Comparison of ENCODE assay signal across 12 mouse cellular contexts in genomic region chr8:120188510-120188909, GRCm38 (mm10). TPM values are rescaled to one million over a fixed set of nuclear protein-coding genes. Genes with fewer than 3 reads are reported as not detected.
DNase-seq lines count a peak whose midpoint lies in the region; ATAC-seq lines count a peak whose summit lies in the region.
"Had no signal": no experiment of that assay in that cellular context is flagged by ENCODE, and none has a peak within 500 bp of the region (broad histone marks: within the 10 kb centered on the region; RNA-seq: fewer than 3 reads in every experiment).

No protein-coding gene starts in this region.

- peak; percentile 82 to 92 for DNase-seq in heart, adult 18-20 months
- peak; percentile 81 for DNase-seq in adrenal gland, adult 2 months
- no peak for DNase-seq in embryonic facial prominence, embryonic 10.5 days (ENCODE audit: low spot score)
- DNase-seq in heart, postnatal 25 days (ENCODE audit: low spot score), result peak; percentile 83
- DNase-seq in spleen, adult 18-20 months, result no peak
- no peak for DNase-seq in right cerebral cortex, postnatal 25 days
- DNase-seq in layer of hippocampus, postnatal 10 days (ENCODE audit: low spot score in 2 of 2), result no peak
- DNase-seq: thymus, postnatal 4 days had no signal

- H3K4me1 ChIP-seq in heart, embryonic 11.5 days (ENCODE audit: control insufficient read depth, insufficient read depth, low read length), result peaks cover 32% of the 10 kb centered on the region
- H3K4me1 ChIP-seq in embryonic facial prominence, embryonic 10.5 days, result peaks cover 68% of the 10 kb centered on the region

- H3K4me3 ChIP-seq in heart, embryonic 11.5 days (ENCODE audit: low read depth, low read length), result no peak overlapping the region
- H3K4me3 ChIP-seq in embryonic facial prominence, embryonic 10.5 days, result no peak overlapping the region

- H3K9me3 ChIP-seq in heart, embryonic 11.5 days (replicated peaks; ENCODE audit: control insufficient read depth, low read length), result no peaks in the 10 kb centered on the region; the same call in 1 of the 2 replicates
- H3K9me3 ChIP-seq in embryonic facial prominence, embryonic 10.5 days, result no peaks in the 10 kb centered on the region; the same call in 1 of the 2 replicates

- 78% methylated on average over 6 of the region's 6 CpGs for WGBS in heart, embryonic 11.5 days (ENCODE audit: insufficient replicate concordance)
- 80% methylated on average over 6 of the region's 6 CpGs for WGBS in embryonic facial prominence, embryonic 10.5 days

- no peak for ATAC-seq in heart, embryonic 11.5 days (replicated peaks; ENCODE audit: insufficient number of reproducible peaks, low FRiP score, low TSS enrichment)
- ATAC-seq: Patski had no signal

- H3K36me3 ChIP-seq in heart, embryonic 11.5 days (ENCODE audit: control insufficient read depth, insufficient read depth, low read length), result no peaks in the 10 kb centered on the region
- no peaks in the 10 kb centered on the region for H3K36me3 ChIP-seq in embryonic facial prominence, embryonic 10.5 days (replicated peaks)

- H3K27ac ChIP-seq in heart, embryonic 11.5 days (ENCODE audit: low read depth, low read length), result no peak overlapping the region
- H3K27ac ChIP-seq in embryonic facial prominence, embryonic 10.5 days (replicated peaks), result peak overlapping the region; percentile 57; the same call in 1 of the 2 replicates

- H3K9ac ChIP-seq in heart, embryonic 11.5 days (ENCODE audit: low read depth, low read length), result no peak overlapping the region

- intact Hi-C loops in heart, postnatal 25 days (cut with DNase I), result no loop called here

- H3K4me2 ChIP-seq in heart, embryonic 11.5 days, result no peak overlapping the region

- H3K27me3 ChIP-seq in heart, embryonic 11.5 days (ENCODE audit: control insufficient read depth, insufficient read depth, low read length), result no peaks in the 10 kb centered on the region; the same call in 1 of the 2 replicates
- peaks cover 4% of the 10 kb centered on the region; the same call in 1 of the 2 replicates for H3K27me3 ChIP-seq in embryonic facial prominence, embryonic 10.5 days (replicated peaks; ENCODE audit: low read depth, poor library complexity, severe bottlenecking)
- H3K27me3 ChIP-seq: Patski had no signal

RNA-seq across cellular contexts. Expression of gene Fam92b, which starts 11.2 kb away (rescaled TPM):
- total RNA-seq in heart, adult 18-20 months (2021), result under 1 TPM in 1 of 2 experiments, not detected in 1; 0.31 TPM
- 0.41 TPM in 1 of 2 replicates, not detected in the other for polyA plus RNA-seq in heart, embryonic 11.5 days (2014; fragmentation: Nextera tagmentation; extraction: Ambion mirVana)
- 1 to 10 TPM in 1 of 2 experiments, under 1 TPM in 1; 0.61 to 1.4 TPM for total RNA-seq in adrenal gland, adult 2 months (2021)
- 0.95 and 1.7 TPM in 2 replicates for polyA plus RNA-seq in adrenal gland, adult 2 months (2012; rRNA removed)
- polyA plus RNA-seq in embryonic facial prominence, embryonic 10.5 days (2016; fragmentation: Nextera tagmentation; extraction: Ambion mirVana), result 0.83 and 0.86 TPM in 2 replicates
- total RNA-seq in heart, postnatal 25 days (2021), result not detected
- total RNA-seq in layer of hippocampus, postnatal 10 days (2021), result not detected
- total RNA-seq: liver, adult 2 months; megakaryocyte, adult 5-6 weeks had no signal
- polyA plus RNA-seq: liver, adult 2 months had no signal

RNA-seq across cellular contexts. Expression of gene Gse1, which starts 39.7 kb away (rescaled TPM):
- 10 to 100 TPM; 15.5 to 16.0 TPM for total RNA-seq in heart, adult 18-20 months (2021)
- 12.8 and 12.9 TPM in 2 replicates for polyA plus RNA-seq in heart, embryonic 11.5 days (2014; fragmentation: Nextera tagmentation; extraction: Ambion mirVana)
- 10 to 100 TPM; 27.1 to 28.7 TPM for total RNA-seq in adrenal gland, adult 2 months (2021)
- polyA plus RNA-seq in adrenal gland, adult 2 months (2012; rRNA removed), result 42.1 and 46.3 TPM in 2 replicates
- 9.9 and 10.2 TPM in 2 replicates for polyA plus RNA-seq in embryonic facial prominence, embryonic 10.5 days (2016; fragmentation: Nextera tagmentation; extraction: Ambion mirVana)
- 10 to 100 TPM; 20.1 to 25.9 TPM for total RNA-seq in heart, postnatal 25 days (2021)
- 10 to 100 TPM; 65.0 to 79.3 TPM for total RNA-seq in layer of hippocampus, postnatal 10 days (2021)

Comparison
In these comparisons a context has a peak if more than half of its experiments do, and no peak if none do; other contexts are left out.
1. DNase-seq: peak in heart, adult 18-20 months (2 of 2), adrenal gland, adult 2 months (single experiment) and heart, postnatal 25 days (single experiment); none in embryonic facial prominence, embryonic 10.5 days (single experiment), spleen, adult 18-20 months (0 of 2), right cerebral cortex, postnatal 25 days (single experiment) and layer of hippocampus, postnatal 10 days (0 of 2).